Mouse (Mus musculus): ENCODE data around the gene Cep63. TPM values are rescaled to one million over a fixed set of nuclear protein-coding genes. Genes with fewer than 3 reads are reported as not detected.

Gene Cep63
- polyA plus RNA-seq (2021; fragmentation: Nextera tagmentation): 19.5 and 23.3 TPM in 2 replicates
- long read RNA-seq, experiment 1, full-length matches to known transcripts: 13 of 37 reads
- long read RNA-seq, experiment 1, partial matches to known transcripts: 10 of 37 reads
- long read RNA-seq, experiment 1, other reads (novel, unspliced or antisense): 14 of 37 reads
- long read RNA-seq, experiment 2, full-length matches to known transcripts: 76 of 142 reads
- long read RNA-seq, experiment 2, partial matches to known transcripts: 10 of 142 reads
- long read RNA-seq, experiment 2, other reads (novel, unspliced or antisense): 56 of 142 reads

GRCm38 (mm10) chr9:102625983-102626838 is at the start of gene Cep63, which contains the start of gene Anapc13:
Gene Cep63 (minus strand): TSS chr9:102626534.
Gene Anapc13 (plus strand): TSS chr9:102626296.

Other genes starting within 250 kb of the Cep63 start
- gene Ky, start 120.8 kb downstream of the Cep63 start, polyA plus RNA-seq (2021; fragmentation: Nextera tagmentation): 0.48 and 0.49 TPM in 2 replicates
- 365 and 444 TPM in 2 replicates for gene Anapc13, start 238 bp downstream of the Cep63 start, polyA plus RNA-seq (2021; fragmentation: Nextera tagmentation)
- 5.3 and 5.9 TPM in 2 replicates for gene Amotl2, start 90.1 kb upstream of the Cep63 start, polyA plus RNA-seq (2021; fragmentation: Nextera tagmentation)
- gene Ryk, start 208.4 kb upstream of the Cep63 start, polyA plus RNA-seq (2021; fragmentation: Nextera tagmentation): 3.5 and 3.7 TPM in 2 replicates

Data from layer of hippocampus, adult 6 months (tissue).